Mouse (Mus musculus) intestine, embryonic 14.5 days (tissue): ENCODE measurements at regions not wholly inside any gene's neighbourhood (a gene's known extent, or its start where the extent isn't known, plus 50 kb on each side); places are given as distances from the start of the nearest gene placed in this dataset.

Source experiments
- ATAC-seq: fragments of 200-750 bp; cut with Nextera tagmentation; replicated peaks from 2 replicates; pipeline ENCODE4 v1.8.0; 2017; ENCODE audit warnings: low read depth, moderate number of reproducible peaks, moderate TSS enrichment, moderate library complexity; ENCODE audit not compliant: low FRiP score, low TSS enrichment
- DNase-seq: peaks from one replicate; pipeline ENCODE4 v3.0.0-alpha.2; 2018; ENCODE audit warnings: low spot score
- H3K27ac ChIP-seq: fragments of 300-500 bp; sonication (generic); 2 replicates; pipeline ENCODE4 v1.5.1; 2014; ENCODE audit warnings: low read depth, mild to moderate bottlenecking, control low read depth
- H3K27me3 ChIP-seq: fragments of 300-500 bp; sonication (generic); replicated peaks from 2 replicates; pipeline ENCODE4 v1.6.1; 2014; ENCODE audit warnings: low read length, control low read depth; ENCODE audit not compliant: control insufficient read depth, insufficient read depth
- H3K36me3 ChIP-seq: fragments of 300-500 bp; sonication (generic); 2 replicates; pipeline ENCODE4 v1.6.1; 2014; ENCODE audit warnings: low read length, control low read depth; ENCODE audit not compliant: control insufficient read depth, insufficient read depth
- H3K4me1 ChIP-seq: fragments of 300-500 bp; sonication (generic); replicated peaks from 2 replicates; pipeline ENCODE4 v1.6.1; 2014; ENCODE audit warnings: low read length, control low read depth, mixed read lengths; ENCODE audit not compliant: control insufficient read depth, insufficient read depth
- H3K4me2 ChIP-seq: fragments of 300-500 bp; sonication (generic); 2 replicates; pipeline ENCODE4 v1.6.1; 2014; ENCODE audit warnings: low read length
- H3K4me3 ChIP-seq: fragments of 300-500 bp; sonication (generic); 2 replicates; pipeline ENCODE4 v1.5.1; 2014; ENCODE audit warnings: low read depth, low read length, control low read depth, mixed read lengths
- H3K9ac ChIP-seq: fragments of 300-500 bp; sonication (generic); 2 replicates; pipeline ENCODE4 v1.6.1; 2014; ENCODE audit warnings: mild to moderate bottlenecking, low read length
- H3K9me3 ChIP-seq: fragments of 300-500 bp; sonication (generic); 2 replicates; pipeline ENCODE4 v1.6.1; 2016; ENCODE audit warnings: low read length, control low read depth; ENCODE audit not compliant: control insufficient read depth
- WGBS: fragments of 180-500 bp; shearing (Covaris S2); extraction: QIAGEN DNeasy Blood & Tissue Kit; methylation state at CpG from one replicate; pipeline ENCODE4 v1.1.7; 2014; 5-methylcytosine and 5-hydroxymethylcytosine counted together

DNA sequence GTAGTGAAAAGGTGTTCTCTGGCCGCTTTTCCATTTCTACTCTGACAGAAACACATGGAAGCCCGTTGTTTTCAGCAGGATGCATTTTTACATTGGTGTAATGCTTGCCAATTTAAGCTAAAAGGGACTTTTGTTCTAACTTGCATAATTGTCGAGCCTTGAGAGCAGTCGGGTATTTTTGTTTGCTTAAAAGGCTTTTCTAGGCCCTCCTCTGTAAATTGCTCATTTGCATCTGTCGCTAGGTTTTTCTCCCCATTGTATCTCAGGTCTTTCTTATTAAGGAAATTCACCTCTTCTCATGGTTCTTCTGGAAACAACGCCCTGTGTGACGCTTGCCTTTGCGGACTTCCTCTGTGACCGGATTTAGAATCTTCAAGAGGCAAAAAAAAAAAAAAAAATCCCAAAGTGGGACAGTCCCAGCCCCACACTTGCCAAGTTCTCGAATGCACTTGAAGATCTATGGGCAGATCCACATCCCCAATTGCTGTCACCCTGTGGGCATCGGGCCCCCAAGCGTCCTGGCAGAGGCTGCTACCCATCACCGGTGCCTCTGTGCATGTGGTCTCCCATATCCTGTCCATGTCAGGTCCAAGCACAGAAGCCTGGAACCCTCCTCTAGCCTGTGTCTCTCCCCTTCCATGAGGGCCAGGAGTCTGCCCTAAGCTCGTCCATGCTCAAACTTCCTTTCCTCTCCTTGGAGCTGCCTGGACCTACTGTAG, 100.6 kb upstream of the Dyrk2 start:
- Histone ChIP-seq H3K4me2 (no peak overlapping the region), H3K4me3 (no peak overlapping the region), H3K27ac (no peak overlapping the region), H3K9me3 (no peaks in the 10 kb centered on the region), H3K4me1 (no peaks in the 10 kb centered on the region), H3K36me3 (no peaks in the 10 kb centered on the region), H3K9ac (no peak overlapping the region), H3K27me3 (no peaks in the 10 kb centered on the region)
- 88% methylated on average over 14 of the region's 14 CpGs for WGBS
- DNase-seq, result no peak
- no peak for ATAC-seq

DNA sequence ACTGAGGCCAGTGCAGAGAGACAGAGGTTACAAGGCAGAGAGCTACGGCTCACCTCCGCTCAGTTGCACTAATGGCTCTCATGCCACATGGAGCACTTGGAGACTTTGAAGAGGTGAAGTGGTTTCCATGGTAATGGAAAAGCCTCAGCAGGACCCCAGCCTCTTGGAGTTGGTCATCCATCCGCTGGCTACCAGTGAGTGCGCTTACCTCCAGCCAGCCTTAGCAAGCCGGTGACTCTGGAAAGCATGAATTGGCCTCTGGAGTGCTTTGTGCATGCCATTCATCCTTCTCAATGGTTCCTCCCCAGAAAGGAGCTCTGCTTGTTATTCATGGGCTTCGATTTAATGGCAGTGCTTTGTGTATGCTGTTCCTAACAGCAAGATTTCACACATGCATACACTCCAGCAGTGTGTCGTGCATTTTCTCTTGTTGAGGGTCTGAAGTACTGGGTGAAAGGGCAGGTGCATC, 91.7 kb upstream of the Dyrk2 start:
- Histone ChIP-seq H3K4me1 (no peaks in the 10 kb centered on the region), H3K4me2 (no peak overlapping the region), H3K4me3 (no peak overlapping the region), H3K36me3 (no peaks in the 10 kb centered on the region), H3K9ac (no peak overlapping the region), H3K27me3 (no peaks in the 10 kb centered on the region), H3K9me3 (no peaks in the 10 kb centered on the region), H3K27ac (no peak overlapping the region)
- no peak for ATAC-seq
- 66% methylated on average over 7 of the region's 7 CpGs for WGBS
- peak; percentile 41 for DNase-seq

GRCm38 (mm10) chr10:118960076-118960475, 90.1 kb upstream of the Dyrk2 start:
- WGBS, result 74% methylated on average over 6 of the region's 6 CpGs
- no peak overlapping the region for H3K4me2 ChIP-seq
- H3K36me3 ChIP-seq, result no peaks in the 10 kb centered on the region
- H3K4me1 ChIP-seq, result no peaks in the 10 kb centered on the region
- DNase-seq, result no peak
- H3K27me3 ChIP-seq, result no peaks in the 10 kb centered on the region
- H3K4me3 ChIP-seq, result no peak overlapping the region
- H3K27ac ChIP-seq, result no peak overlapping the region
- ATAC-seq, result no peak
- no peak overlapping the region for H3K9ac ChIP-seq
- H3K9me3 ChIP-seq, result no peaks in the 10 kb centered on the region

DNA sequence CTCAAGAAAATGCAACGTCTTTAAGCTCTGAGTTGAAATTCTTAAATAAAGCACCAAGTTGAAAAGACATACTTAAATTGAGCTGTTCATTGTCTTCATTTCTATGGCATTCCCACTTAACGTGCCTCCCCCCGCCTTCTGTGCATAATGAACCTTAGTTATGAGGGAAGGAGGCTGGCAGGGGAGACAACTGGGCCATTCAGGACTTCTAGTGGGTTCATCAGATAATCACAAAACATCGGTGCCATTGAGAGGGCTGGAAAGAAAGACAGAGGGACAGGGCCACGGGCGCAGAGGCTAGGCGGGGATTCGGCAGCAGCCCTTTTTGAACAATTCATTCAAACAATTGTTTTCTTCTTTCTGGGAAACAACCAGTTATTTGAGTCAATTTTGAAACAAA, 89.6 kb upstream of the Dyrk2 start:
- no peak for ATAC-seq
- Histone ChIP-seq H3K27me3 (no peaks in the 10 kb centered on the region), H3K27ac (no peak overlapping the region), H3K9ac (no peak overlapping the region), H3K4me1 (no peaks in the 10 kb centered on the region), H3K4me2 (no peak overlapping the region), H3K9me3 (no peaks in the 10 kb centered on the region), H3K4me3 (no peak overlapping the region), H3K36me3 (no peaks in the 10 kb centered on the region)
- 76% methylated on average over 8 of the region's 8 CpGs for WGBS
- DNase-seq, result no peak

DNA sequence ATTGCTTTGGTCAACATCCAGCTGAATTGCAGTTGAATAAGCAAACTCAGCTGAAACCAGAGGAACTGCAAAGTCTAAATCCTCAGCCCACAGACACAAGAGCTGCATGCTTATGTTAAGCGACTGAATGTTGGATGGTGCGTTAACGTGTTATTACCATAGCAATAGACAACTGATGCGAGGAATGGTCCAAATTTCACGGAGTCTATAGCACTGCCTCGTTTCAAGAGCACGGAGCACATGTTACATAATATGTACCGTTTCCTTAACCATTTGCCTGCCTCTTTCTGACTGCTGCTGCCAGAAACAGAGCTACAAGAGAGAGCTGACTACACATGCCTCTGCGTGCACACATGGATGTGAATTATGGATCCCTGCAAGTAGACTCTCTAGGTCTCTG, 86.3 kb upstream of the Dyrk2 start:
- WGBS, result 82% methylated on average over 9 of the region's 9 CpGs
- DNase-seq (no peak), ATAC-seq (no peak)
- no peaks in the 10 kb centered on the region for H3K27me3 ChIP-seq
- H3K4me3 ChIP-seq, result no peak overlapping the region
- H3K4me1 ChIP-seq, result no peaks in the 10 kb centered on the region
- H3K27ac ChIP-seq, result no peak overlapping the region
- no peaks in the 10 kb centered on the region for H3K9me3 ChIP-seq
- no peak overlapping the region for H3K4me2 ChIP-seq
- no peak overlapping the region for H3K9ac ChIP-seq
- no peaks in the 10 kb centered on the region for H3K36me3 ChIP-seq

- H3K36me3 ChIP-seq, result no peaks in the 10 kb centered on the region
- ATAC-seq (no peak), DNase-seq (no peak)
- no peak overlapping the region for H3K4me2 ChIP-seq
- no peaks in the 10 kb centered on the region for H3K27me3 ChIP-seq
- no peak overlapping the region for H3K27ac ChIP-seq
- no peak overlapping the region for H3K9ac ChIP-seq
- no peaks in the 10 kb centered on the region for H3K4me1 ChIP-seq
- no peak overlapping the region for H3K4me3 ChIP-seq
- H3K9me3 ChIP-seq, result no peaks in the 10 kb centered on the region
- WGBS, result 88% methylated on average over 6 of the region's 6 CpGs
Observed at GRCm38 (mm10) chr10:118953440-118953839, 83.4 kb upstream of the Dyrk2 start.

DNA sequence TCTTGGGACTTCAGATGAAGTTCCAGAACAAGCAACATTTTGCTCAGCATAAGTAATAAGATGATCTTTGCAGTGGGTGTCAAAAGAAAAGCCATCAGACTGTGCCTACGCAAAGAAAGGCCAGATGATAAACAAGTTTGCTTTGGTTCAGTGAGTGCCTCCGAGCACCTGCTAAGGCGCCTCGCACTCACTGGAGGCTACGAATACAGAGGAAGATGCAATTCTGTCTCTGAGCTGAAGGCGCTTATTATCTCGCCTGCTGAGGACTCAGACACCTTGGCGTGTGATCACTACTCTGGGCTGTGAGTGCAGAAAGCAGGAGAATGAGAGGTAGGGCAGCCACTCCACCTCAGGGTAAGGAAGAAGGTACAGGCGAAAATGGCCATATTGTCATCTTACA, 82.7 kb upstream of the Dyrk2 start:
- WGBS, result 89% methylated on average over 9 of the region's 9 CpGs
- no peak overlapping the region for H3K4me2 ChIP-seq
- H3K4me3 ChIP-seq, result no peak overlapping the region
- no peak overlapping the region for H3K27ac ChIP-seq
- no peak for ATAC-seq
- no peak overlapping the region for H3K9ac ChIP-seq
- no peaks in the 10 kb centered on the region for H3K4me1 ChIP-seq
- no peaks in the 10 kb centered on the region for H3K27me3 ChIP-seq
- DNase-seq, result no peak
- H3K9me3 ChIP-seq, result no peaks in the 10 kb centered on the region
- H3K36me3 ChIP-seq, result no peaks in the 10 kb centered on the region

DNA sequence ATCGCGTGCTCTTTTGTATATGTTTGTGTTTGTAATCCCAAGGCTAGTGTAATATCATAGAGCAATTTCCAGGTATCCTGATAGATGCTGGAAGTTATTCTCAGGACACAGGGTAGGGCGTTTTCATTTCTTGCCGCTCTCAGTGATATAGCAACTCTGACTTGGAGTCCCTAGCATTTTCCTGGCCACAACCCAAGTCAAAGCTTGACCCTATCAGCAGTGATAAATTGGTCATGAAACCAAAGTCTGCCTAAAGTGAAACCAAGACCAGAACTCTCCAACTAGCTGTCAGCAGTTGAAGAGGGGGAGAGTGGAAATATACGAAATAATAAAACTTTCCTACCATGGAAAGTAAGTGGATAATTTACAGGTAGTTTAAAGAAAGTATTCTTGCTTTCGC, 77.7 kb upstream of the Dyrk2 start:
- WGBS, result 71% methylated on average over 6 of the region's 6 CpGs
- DNase-seq, result no peak
- Histone ChIP-seq H3K27me3 (no peaks in the 10 kb centered on the region), H3K9me3 (no peaks in the 10 kb centered on the region), H3K4me3 (no peak overlapping the region), H3K4me2 (no peak overlapping the region), H3K27ac (no peak overlapping the region), H3K9ac (no peak overlapping the region), H3K4me1 (no peaks in the 10 kb centered on the region), H3K36me3 (no peaks in the 10 kb centered on the region)
- no peak for ATAC-seq

- Histone ChIP-seq H3K27ac (no peak overlapping the region), H3K27me3 (no peaks in the 10 kb centered on the region), H3K4me3 (no peak overlapping the region), H3K4me2 (no peak overlapping the region), H3K9me3 (no peaks in the 10 kb centered on the region), H3K4me1 (no peaks in the 10 kb centered on the region), H3K36me3 (no peaks in the 10 kb centered on the region), H3K9ac (no peak overlapping the region)
- DNase-seq (no peak), ATAC-seq (no peak)
- 66% methylated on average over 9 of the region's 9 CpGs for WGBS
Observed at GRCm38 (mm10) chr10:118947016-118947674, 77.1 kb upstream of the Dyrk2 start.
